Mouse (Mus musculus) thymus, adult 2 months (tissue): ENCODE results near the gene Plekhm1. TPM values are rescaled to one million over a fixed set of nuclear protein-coding genes. Genes with fewer than 3 reads are reported as not detected.

ENCODE experiments used
- DNase-seq: peaks from one replicate; pipeline ENCODE4 v3.0.0; 2021
- H3K27ac ChIP-seq: fragments of 200-500 bp; 2 replicates; pipeline ENCODE4 v1.5.1; 2012; ENCODE audit warnings: low read length, control low read depth; ENCODE audit not compliant: control insufficient read depth, insufficient read depth
- H3K27me3 ChIP-seq: fragments of 200-500 bp; 2 replicates; pipeline ENCODE4 v1.6.1; 2012; ENCODE audit warnings: mild to moderate bottlenecking, low read length, moderate library complexity, mixed read lengths; ENCODE audit not compliant: control insufficient read depth, insufficient read depth
- H3K36me3 ChIP-seq: fragments of 200-500 bp; 2 replicates; pipeline ENCODE4 v1.6.1; 2012; ENCODE audit warnings: mild to moderate bottlenecking, low read length, moderate library complexity; ENCODE audit not compliant: control insufficient read depth, insufficient read depth
- H3K4me1 ChIP-seq: fragments of 200-500 bp; replicated peaks from 2 replicates; pipeline ENCODE4 v1.6.1; 2012; ENCODE audit warnings: low read length; ENCODE audit not compliant: control insufficient read depth, insufficient read depth
- H3K4me3 ChIP-seq: fragments of 200-500 bp; 2 replicates; pipeline ENCODE4 v1.5.1; 2012; ENCODE audit warnings: mild to moderate bottlenecking, low read length, control low read depth, moderate library complexity; ENCODE audit not compliant: control insufficient read depth, insufficient read depth
- CTCF ChIP-seq: fragments of 200-500 bp; IDR thresholded peaks from 2 replicates; pipeline ENCODE4 v1.5.1; 2012; ENCODE audit warnings: mild to moderate bottlenecking, control low read depth, low read length, moderate library complexity, borderline replicate concordance; ENCODE audit not compliant: control insufficient read depth, poor library complexity, insufficient read depth; ENCODE audit errors: extremely low read depth
- POLR2A ChIP-seq: fragments of 200-500 bp; IDR thresholded peaks from 2 replicates; pipeline ENCODE4 v1.6.1; 2012; ENCODE audit warnings: mild to moderate bottlenecking, low read length, control low read depth, moderate library complexity; ENCODE audit not compliant: control insufficient read depth, poor library complexity, insufficient read depth; ENCODE audit errors: extremely low read depth
- WGBS: fragments of 180-500 bp; shearing (Covaris S2); methylation state at CpG from one replicate; pipeline ENCODE4 v1.1.7; 2018; 5-methylcytosine and 5-hydroxymethylcytosine counted together
- polyA plus RNA-seq: library from polyadenylated mRNA; depleted of rRNA; stranded (reverse); fragments of >200 nt; gene quantifications from 2 replicates; pipeline ENCODE4 v1.2.3, GENCODE M21; 2012

The Plekhm1 gene
- polyA plus RNA-seq, 1 experiment, result 43.6 TPM

DNA sequence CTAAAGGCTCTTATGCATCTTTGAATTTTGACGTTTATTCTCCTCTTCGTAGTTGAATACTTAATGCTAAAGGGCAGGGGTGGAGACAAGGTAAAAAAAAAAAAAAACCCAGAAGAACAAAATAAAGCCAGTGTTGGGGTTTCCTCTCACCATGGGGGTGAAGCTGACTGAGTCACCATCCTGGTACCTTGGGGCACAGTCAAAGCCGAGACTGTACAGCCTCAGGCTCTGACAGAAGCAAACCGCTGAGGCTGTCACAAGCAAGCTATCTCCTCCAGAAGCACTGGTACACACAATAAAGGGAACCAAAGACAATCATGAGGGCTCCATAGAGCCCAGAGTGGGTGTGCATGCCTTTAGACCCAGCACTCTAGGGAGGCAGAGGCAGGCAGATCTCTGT lies 39.9 kb downstream of the Plekhm1 start:
- Histone ChIP-seq H3K4me1 (peaks cover 45% of the 10 kb centered on the region), H3K36me3 (no peaks in the 10 kb centered on the region; the same call in 1 of the 2 replicates), H3K27ac (no peak overlapping the region), H3K4me3 (no peak overlapping the region), H3K27me3 (no peaks in the 10 kb centered on the region)
- WGBS, result 48% methylated on average over 4 of the region's 4 CpGs
- no peak for DNase-seq
- no peak for TF ChIP-seq CTCF
- TF ChIP-seq POLR2A, result no peak

DNA sequence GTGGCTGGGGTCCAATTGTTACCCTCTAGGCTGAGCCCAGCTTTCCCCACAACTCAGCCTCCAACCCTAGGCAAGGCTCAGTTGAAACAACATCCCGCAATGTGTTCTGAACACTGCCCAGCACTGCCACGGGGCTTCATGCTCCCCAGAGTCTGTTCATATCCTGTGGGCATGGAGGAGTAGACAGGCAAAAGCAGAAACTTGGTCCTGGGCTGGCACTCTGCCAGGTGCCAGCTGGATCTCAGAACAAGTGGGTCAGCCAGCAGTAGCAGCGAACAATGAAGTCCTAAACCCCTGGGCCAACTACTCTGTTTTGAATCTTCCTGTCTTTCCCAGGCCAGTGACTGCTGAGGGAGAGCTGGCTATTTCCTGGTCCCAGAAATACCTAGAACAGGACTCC lies 40.4 kb downstream of the Plekhm1 start:
- DNase-seq, result no peak
- WGBS, result 54% methylated on average over 3 of the region's 3 CpGs
- TF ChIP-seq CTCF, result no peak
- no peak for TF ChIP-seq POLR2A

DNA sequence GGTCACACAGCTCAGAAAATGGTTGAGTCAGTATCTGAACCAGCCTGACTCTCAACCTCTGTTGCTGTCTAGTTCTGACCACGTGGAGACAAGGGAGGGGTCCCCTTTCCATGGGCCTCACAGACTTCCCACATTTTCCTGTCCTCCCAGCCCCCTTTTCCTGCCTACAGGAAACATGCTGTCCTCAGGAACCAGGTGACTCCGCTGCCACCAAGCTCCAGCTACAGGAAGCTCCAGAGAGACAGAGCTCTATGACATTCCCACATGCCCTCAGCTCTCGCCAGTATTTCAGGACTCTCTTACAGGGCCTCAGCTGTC lies 41.3 kb downstream of the Plekhm1 start:
- 73% methylated on average over 3 of the region's 3 CpGs for WGBS
- no peak for TF ChIP-seq POLR2A
- no peak for TF ChIP-seq CTCF
- Histone ChIP-seq H3K4me3 (no peak overlapping the region), H3K36me3 (no peaks in the 10 kb centered on the region; the same call in 1 of the 2 replicates), H3K4me1 (peaks cover 35% of the 10 kb centered on the region), H3K27ac (no peak overlapping the region), H3K27me3 (no peaks in the 10 kb centered on the region)
- DNase-seq, result no peak

More for the DNA sequence above, 40.4 kb downstream of the Plekhm1 start:
- Histone ChIP-seq H3K27ac (no peak overlapping the region), H3K4me3 (no peak overlapping the region), H3K4me1 (peaks cover 44% of the 10 kb centered on the region), H3K36me3 (no peaks in the 10 kb centered on the region; the same call in 1 of the 2 replicates), H3K27me3 (no peaks in the 10 kb centered on the region)

DNA sequence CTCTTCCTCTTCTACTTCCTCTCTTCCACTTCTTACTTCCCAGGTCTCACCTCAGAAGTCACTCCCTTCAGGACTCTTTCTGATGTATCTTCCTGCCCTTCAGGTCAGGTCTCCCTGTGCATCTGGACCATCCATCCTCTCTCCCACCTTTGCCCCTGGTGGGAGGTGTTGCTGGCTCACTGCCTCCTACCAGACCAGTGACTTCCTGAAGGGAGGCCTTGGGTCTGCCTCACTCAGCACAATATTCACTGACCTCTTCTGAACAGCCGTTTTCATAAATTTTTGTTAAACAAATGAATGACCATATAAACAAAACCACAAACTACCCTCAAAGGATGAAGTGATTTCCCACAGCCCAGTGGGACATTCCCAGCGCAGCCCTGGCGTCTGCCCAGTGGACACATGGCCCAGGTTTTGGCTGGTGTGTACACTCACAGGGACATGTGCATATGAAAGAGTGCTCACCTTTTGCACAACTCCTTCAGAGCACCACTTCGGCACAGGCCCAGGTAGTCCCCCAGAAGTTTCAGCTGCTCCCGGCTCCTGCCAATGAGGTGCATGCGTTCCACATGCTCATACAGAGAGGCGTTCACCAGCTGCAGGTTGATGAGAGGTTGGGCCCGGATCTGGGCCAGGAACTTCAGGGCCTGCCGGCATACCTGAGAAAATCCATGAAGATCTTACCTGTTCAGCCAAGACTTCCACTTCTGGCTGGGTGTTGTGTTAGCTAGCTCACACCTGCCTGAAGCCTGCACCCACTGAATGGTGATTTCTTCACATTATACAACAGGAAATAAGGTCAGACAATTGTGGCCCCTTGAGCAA lies 41.9 kb downstream of the Plekhm1 start:
- H3K27ac ChIP-seq, result no peak overlapping the region
- H3K4me3 ChIP-seq, result no peak overlapping the region
- H3K36me3 ChIP-seq, result no peaks in the 10 kb centered on the region
- H3K4me1 ChIP-seq, result peaks cover 30% of the 10 kb centered on the region
- no peak for DNase-seq
- TF ChIP-seq CTCF (no peak), POLR2A (no peak)
- 95% methylated on average over 9 of the region's 9 CpGs for WGBS
- no peaks in the 10 kb centered on the region for H3K27me3 ChIP-seq

DNA sequence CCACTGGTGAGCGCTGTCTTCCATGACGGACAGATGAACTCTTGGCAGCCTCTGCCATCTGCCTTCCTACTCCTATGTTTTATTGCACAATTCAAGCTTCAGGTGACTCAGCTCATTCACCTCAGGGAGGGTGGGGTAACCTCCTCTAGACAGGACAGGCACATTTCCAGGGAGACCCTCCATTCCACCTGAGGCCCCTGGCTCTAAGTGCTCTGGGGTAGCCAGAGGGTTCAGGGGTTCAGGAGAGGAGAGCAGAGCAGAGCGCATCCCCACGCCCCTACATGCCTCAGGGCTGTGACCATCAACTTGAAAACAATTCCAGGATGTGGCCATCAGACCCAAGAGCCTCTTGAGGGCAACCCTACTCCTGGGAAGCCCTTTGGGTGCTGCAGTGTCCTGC lies 47.0 kb downstream of the Plekhm1 start:
- 97% methylated on average over 4 of the region's 4 CpGs for WGBS
- no peak for DNase-seq
- H3K36me3 ChIP-seq, result no peaks in the 10 kb centered on the region
- peaks cover 29% of the 10 kb centered on the region for H3K4me1 ChIP-seq
- H3K4me3 ChIP-seq, result no peak overlapping the region
- H3K27ac ChIP-seq, result no peak overlapping the region
- TF ChIP-seq CTCF (no peak), POLR2A (no peak)
- H3K27me3 ChIP-seq, result peaks cover 15% of the 10 kb centered on the region; the same call in 1 of the 2 replicates

DNA sequence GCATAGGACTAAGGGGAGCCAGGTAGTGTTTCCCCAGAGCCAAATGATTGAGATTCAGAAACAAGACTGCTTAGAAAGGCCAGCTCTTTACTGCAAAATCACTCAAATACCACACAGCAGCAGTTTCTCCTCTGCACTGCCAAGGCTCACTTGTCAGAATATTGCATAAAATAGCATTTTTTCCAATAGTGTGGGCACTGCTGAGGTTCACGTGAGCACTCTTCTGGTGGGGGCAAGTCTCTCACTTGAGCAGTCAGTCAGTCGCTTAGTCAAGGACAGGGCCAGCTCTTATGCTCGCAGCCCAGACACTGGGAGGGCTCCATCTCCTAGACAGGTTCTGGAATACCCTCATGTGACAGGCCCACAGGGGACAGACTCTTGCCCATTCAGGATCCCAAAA lies 47.5 kb downstream of the Plekhm1 start:
- DNase-seq, result no peak
- no peak overlapping the region for H3K27ac ChIP-seq
- H3K36me3 ChIP-seq, result no peaks in the 10 kb centered on the region
- TF ChIP-seq POLR2A (no peak), CTCF (no peak)
- H3K4me3 ChIP-seq, result no peak overlapping the region
- 100% methylated on average over 3 of the region's 3 CpGs for WGBS
- peaks cover 32% of the 10 kb centered on the region for H3K4me1 ChIP-seq
- H3K27me3 ChIP-seq, result peaks cover 15% of the 10 kb centered on the region; the same call in 1 of the 2 replicates
